Mouse (Mus musculus) ovary, postnatal 36 days (tissue): Measurements from ENCODE around the gene Vamp4.
A peak's percentile ranks its signal among the peaks of the same experiment; 100 is the strongest.

ENCODE experiments used
- DNase-seq: peaks from one replicate; pipeline ENCODE4 v3.0.0; 2022; ENCODE audit warnings: low spot score, mixed read lengths

The Vamp4 gene

GRCm38 (mm10) chr1:162570260-162570748 lies at the start of gene Vamp4:
Gene Vamp4 (plus strand): TSS chr1:162570515.
- peak; percentile 96 for DNase-seq

DNA sequence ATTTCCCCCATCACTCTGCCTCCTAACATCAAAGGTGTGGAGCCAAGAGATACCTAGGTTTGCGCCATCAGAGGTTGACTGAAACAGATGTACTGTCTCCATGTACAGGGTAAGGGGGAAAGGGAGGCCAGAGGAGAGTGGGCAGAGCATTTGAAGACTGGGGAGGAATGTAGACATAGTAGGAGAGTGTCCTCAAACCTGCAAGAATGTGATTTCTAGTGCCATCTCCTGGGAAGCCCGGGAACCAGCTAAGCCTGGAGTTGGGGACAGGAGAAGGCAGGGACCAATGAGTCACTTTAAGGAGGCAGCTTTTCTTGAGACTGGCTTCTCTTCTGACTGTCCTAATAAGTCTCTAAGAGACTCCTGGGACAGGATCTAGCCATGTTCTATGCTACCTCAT lies 40.7 kb upstream of the Vamp4 start:
- no peak for DNase-seq

- no peak for DNase-seq
Measured at GRCm38 (mm10) chr1:162530666-162531065, 39.6 kb upstream of the Vamp4 start.

DNA sequence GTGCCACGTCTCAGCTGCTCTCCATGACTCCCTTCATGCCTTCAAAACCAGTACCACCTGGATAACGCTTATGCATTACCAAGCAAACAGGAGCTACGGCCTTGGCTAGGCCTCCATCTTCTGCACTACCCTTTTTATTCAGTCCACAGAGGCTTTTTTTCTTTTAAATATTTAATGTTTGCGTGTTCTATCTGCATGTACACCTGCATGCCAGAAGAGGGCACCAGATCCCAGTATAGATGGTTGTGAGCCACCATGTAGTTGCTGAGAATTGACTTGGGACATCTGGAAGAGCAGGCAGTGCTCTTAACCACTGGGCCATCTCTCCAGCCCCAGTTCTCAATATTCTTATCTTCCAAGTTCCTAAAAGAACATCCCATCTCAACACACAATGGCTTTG lies 38.7 kb upstream of the Vamp4 start:
- DNase-seq: no peak

GRCm38 (mm10) chr1:162532330-162532729 lies 38.0 kb upstream of the Vamp4 start:
- DNase-seq: no peak

- DNase-seq: no peak
Measured at GRCm38 (mm10) chr1:162533766-162534560, 36.4 kb upstream of the Vamp4 start.

DNA sequence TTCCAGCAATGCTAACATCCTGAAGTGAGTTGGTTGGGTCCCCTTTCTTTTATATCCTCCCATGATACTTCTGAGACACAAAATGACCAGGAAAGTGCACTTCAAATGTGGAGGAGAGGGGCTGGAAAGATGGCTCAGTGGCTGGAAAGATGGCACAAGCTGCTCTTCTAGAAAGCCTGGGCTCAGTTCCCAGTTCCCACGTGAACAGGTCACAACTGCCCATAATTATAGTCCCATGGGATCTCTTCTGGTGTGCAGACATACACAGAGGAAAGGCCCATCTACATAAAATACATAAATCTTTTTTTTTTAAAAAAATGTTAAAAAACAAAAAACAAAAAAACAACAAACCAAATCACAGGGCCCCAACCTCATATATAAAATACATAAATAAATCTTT lies 27.1 kb upstream of the Vamp4 start:
- no peak for DNase-seq

DNA sequence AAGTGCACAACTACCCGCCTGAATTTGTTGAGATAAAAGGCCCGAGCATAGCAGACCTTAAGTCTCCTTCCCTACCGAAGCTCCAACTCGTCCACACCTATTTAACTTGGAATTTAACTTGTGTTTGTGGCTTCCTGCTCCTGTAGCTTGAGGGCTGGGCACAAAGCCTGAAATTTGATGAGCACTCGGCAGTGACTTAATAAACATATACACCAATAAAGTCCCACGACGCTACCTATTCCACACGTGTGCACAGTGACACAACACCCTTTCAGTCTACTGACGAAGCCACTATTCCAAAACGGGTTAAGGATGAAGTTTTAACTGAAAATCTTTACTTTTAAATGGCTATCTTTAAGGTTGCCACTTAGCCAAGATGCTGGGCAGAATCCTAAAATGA lies 22.7 kb upstream of the Vamp4 start:
- no peak for DNase-seq

GRCm38 (mm10) chr1:162548016-162548916 lies 22.0 kb upstream of the Vamp4 start, which contains the start of gene Mettl13:
Gene Mettl13 (minus strand): TSS chr1:162548551.
- DNase-seq: peak; percentile 83

- DNase-seq: no peak
Measured at GRCm38 (mm10) chr1:162548917-162549613, 21.2 kb upstream of the Vamp4 start.

- no peak for DNase-seq
Measured at GRCm38 (mm10) chr1:162549615-162550283, 20.6 kb upstream of the Vamp4 start.

GRCm38 (mm10) chr1:162552956-162553355 lies 17.4 kb upstream of the Vamp4 start:
- no peak for DNase-seq

DNA sequence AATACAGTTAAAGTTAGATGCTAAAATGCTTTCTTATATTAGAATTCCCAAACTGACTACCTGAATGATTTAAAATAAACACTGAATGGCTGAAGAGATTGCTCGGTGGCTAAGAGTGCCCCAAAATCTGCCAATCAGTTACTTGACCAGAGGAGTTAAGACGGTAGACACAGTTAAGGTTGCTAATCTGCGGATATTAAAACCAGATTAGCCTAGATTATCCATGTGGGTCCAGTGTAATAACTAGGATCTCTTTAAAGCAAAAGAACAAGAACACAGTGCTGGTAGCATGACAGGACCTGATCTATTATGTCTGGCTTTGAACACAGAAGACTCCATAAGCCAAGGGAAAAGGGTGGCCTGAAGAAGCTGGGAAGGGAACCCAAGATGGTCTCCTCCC lies 16.1 kb upstream of the Vamp4 start:
- no peak for DNase-seq

DNA sequence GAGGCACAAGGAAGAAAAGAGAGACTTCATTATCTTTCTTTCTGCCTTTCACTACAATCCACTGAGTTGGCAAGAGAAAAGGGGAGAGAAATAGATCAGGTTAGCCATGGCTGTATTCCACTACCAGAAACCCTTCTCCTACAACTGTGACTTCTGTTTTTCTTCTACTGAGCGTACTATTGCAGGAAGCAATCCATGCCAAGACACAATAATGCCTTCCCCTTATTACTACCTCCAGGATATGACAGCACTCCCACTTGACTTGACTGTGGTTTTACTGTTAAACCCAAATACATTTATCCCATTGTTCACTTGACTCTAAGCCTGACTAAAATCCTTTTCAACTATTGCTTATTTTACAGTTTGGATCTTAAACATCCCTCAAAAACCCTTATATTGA lies 7.1 kb upstream of the Vamp4 start:
- no peak for DNase-seq

DNA sequence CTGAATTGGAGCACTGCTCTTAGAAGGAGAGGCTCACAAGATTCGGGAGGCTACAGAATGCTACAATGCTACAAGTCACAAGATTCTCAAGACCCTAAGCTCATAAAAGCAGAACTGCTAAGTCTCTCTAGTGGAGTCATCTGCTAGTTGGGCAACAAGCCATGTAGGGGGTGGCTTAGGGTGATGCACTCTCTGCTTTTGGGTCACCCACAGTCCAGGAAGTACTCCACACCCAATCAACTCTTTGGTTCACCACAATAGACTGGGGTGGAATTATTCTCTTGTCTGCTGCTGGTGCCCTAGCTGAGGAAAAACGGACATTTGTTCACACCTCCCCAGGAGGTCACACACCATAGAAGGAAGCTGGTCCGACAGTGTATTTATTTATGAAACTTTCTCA lies 5.3 kb upstream of the Vamp4 start:
- no peak for DNase-seq

- DNase-seq: no peak
Measured at GRCm38 (mm10) chr1:162567351-162567750, 3.0 kb upstream of the Vamp4 start.

DNA sequence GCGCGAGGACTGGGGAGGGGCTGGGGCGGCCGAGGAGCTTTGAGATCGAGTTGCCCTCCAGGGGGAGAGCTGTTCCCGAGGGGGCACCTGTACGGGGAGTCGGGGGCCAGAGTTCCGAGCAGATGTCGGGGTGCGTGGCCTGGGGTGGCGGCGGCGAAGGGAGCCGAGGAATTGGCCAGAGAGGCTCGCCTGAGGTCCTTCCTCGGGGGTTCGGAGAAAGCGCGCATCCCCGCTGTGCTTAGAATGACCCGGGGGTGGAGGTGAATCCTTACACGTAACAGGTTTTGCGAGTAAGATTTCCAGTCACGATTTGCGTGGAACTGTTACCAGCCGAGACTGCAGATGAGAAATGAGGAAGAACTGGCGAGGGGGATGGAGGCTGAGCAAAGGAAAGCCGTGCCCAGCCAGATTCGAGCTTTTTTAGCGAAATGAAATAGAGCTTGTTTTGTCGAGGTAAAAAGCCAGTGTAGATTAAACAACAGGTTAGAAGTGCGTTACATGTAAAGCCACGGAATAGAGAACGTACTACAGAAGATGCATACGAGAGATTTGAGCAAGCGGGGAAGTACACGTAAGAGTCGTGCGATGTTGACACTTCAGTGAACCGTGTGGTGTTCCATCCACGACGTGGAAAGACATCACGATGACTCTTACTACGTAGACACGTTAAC lies 751 bp downstream of the Vamp4 start:
- DNase-seq: no peak

- no peak for DNase-seq
Measured at GRCm38 (mm10) chr1:162575098-162575497, 4.8 kb downstream of the Vamp4 start.

DNA sequence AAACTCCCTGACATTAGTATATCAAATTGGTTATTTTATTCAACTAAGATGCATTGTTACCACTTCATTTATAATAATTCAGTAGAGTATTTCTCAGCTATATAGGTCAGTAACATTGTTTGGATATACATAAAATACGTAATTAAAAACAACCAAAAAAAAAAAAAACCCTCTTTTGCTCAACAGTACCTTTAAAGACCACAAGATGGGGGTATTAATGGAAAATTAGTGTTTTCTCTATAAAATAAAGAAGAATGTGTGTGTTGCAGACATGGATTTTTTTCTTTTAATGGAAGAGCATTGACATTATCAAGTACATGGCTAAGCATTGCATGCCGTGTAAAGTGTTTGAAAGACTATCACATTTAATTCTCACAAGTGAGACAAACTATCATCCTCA lies 12.6 kb downstream of the Vamp4 start:
- DNase-seq: no peak

DNA sequence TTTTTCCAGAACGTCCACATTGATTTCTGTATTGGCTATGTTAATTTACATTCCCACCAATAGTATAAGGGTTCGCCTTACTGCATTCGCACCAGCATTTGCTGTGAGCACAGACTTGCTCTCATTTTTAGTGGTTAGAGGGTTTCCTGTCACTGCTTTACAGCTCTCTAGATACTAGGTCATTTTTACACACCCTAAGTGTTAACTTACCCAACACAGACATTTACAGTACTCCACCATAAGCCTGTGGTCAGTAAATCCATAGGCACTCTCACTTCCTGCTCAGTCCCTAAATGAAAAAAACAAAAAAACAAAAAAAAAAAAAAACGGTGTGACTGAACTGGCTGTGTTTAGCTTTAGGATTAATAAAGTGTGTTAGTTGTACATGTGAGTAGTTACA lies 16.0 kb downstream of the Vamp4 start:
- DNase-seq: no peak

GRCm38 (mm10) chr1:162588606-162589005 lies 18.3 kb downstream of the Vamp4 start:
- no peak for DNase-seq
